ENCODE assay signal across 8 mouse cellular contexts in the genomic region with DNA sequence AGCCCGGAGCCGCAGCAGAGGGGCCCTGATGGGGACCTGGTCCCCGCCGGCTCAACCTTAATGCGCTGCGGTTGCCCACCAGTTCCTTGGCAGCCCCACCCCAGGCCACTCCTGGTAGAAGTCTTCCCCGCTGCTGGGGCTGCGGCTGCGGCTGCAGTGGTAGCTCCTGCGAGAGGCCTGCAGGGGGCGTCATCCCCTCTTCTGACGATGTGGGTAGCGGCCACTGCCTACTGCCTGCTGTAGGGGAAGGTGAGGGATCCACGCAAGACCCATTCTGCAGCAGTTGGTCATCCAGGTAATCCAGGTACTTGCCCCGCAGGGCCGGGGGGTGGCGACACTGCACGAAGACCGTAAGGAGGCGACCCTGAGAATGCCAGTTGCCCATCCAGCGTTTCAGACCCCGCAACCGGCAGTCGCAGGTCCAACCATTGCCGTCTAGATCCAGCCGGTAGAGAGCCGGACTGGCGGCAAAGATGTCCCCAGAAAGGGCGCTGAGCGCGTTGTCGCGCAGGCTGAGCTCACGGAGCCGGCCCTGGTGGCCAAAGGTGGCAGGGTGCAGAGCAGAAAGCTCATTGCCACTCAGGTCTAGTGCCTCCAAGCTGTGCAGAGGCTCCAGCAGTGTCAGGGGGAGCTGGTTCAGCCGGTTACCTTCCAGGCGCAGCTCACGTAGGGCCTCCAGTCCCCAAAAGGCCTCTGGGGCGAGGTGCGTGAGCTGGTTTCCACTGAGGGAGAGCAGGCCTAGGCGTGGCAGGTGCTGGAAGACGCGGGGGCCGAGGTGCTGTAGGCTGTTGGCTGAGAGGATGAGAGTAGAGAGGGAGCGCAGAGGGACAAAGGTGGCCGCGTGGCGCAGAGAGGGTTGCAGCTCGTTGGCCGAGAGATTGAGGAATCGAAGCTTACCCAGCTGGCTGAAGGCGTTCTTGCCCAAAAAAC. TPM values are rescaled to one million over a fixed set of nuclear protein-coding genes. Genes with fewer than 3 reads are reported as not detected.
A peak's percentile ranks its signal among the peaks of the same experiment; 100 is the strongest.
DNase-seq lines count a peak whose midpoint lies in the region; ATAC-seq and TF ChIP-seq lines count a peak whose summit lies in the region.

No protein-coding gene starts in this region.

- TF ChIP-seq POLR2A in cerebellum, adult 2 months (IDR thresholded peaks at IDR 0.05; ENCODE audit: borderline replicate concordance, insufficient read depth, low read length) = no peak
- no peak for TF ChIP-seq POLR2A in liver, adult 2 months (IDR thresholded peaks at IDR 0.05; ENCODE audit: extremely low read depth, insufficient read depth, low read length)

- DNase-seq in adrenal gland, postnatal 25 days = peak; percentile 43
- DNase-seq in adrenal gland, adult 2 months = no peak
- DNase-seq in cerebellum, adult 2 months = peak in 1 of 2 experiments; percentile 36
- peak; percentile 55 for DNase-seq in forebrain, postnatal 0 days
- DNase-seq in liver, adult 2 months (ENCODE audit: extremely low read depth, low read depth, low spot score) = no peak
- peak; percentile 55 to 58 for DNase-seq in urinary bladder, postnatal 36 days (ENCODE audit: low spot score in 2 of 2)

- no peaks in the 10 kb centered on the region for H3K79me2 ChIP-seq in liver, adult 2 months (ENCODE audit: control insufficient read depth, insufficient read depth, low read length)

- peak; percentile 61 for ATAC-seq in forebrain, postnatal 0 days
- peak; percentile 24 for ATAC-seq in hindbrain, embryonic 16.5 days
- peak; percentile 42 for ATAC-seq in midbrain, embryonic 16.5 days

- H3K4me3 ChIP-seq in cerebellum, adult 2 months (replicated peaks; ENCODE audit: insufficient read depth, low read depth, low read length) = peak overlapping the region; percentile 48
- peak overlapping the region; percentile 49 for H3K4me3 ChIP-seq in forebrain, postnatal 0 days (ENCODE audit: low read depth, low read length)
- peak overlapping the region; percentile 59 for H3K4me3 ChIP-seq in hindbrain, embryonic 16.5 days (ENCODE audit: low read length)
- H3K4me3 ChIP-seq in liver, adult 2 months (ENCODE audit: insufficient read depth, low read depth, low read length) = peak overlapping the region; percentile 46; the same call in 1 of the 2 replicates
- H3K4me3 ChIP-seq in midbrain, embryonic 16.5 days (ENCODE audit: low read depth, low read length) = peak overlapping the region; percentile 45

- peak overlapping the region; percentile 88 for H3K4me2 ChIP-seq in forebrain, postnatal 0 days (ENCODE audit: low read depth)
- H3K4me2 ChIP-seq in hindbrain, embryonic 16.5 days (ENCODE audit: low read length) = peak overlapping the region; percentile 92
- H3K4me2 ChIP-seq in midbrain, embryonic 16.5 days (ENCODE audit: low read length) = peak overlapping the region; percentile 83

- peaks cover 6% of the 10 kb centered on the region for H3K4me1 ChIP-seq in cerebellum, adult 2 months (ENCODE audit: control insufficient read depth, insufficient read depth, low read length)
- H3K4me1 ChIP-seq in forebrain, postnatal 0 days (ENCODE audit: insufficient read depth) = peaks cover 19% of the 10 kb centered on the region
- peaks cover 24% of the 10 kb centered on the region for H3K4me1 ChIP-seq in hindbrain, embryonic 16.5 days (ENCODE audit: control insufficient read depth, insufficient read depth, low read depth, low read length)
- peaks cover 4% of the 10 kb centered on the region; the same call in 1 of the 2 replicates for H3K4me1 ChIP-seq in liver, adult 2 months (ENCODE audit: control insufficient read depth, insufficient read depth, low read length)
- H3K4me1 ChIP-seq in midbrain, embryonic 16.5 days (ENCODE audit: control insufficient read depth, insufficient read depth, low read length) = peaks cover 28% of the 10 kb centered on the region

- peak overlapping the region; percentile 43 for H3K9ac ChIP-seq in forebrain, postnatal 0 days
- H3K9ac ChIP-seq in hindbrain, embryonic 16.5 days (ENCODE audit: low read depth, low read length) = peak overlapping the region; percentile 68
- no peak overlapping the region for H3K9ac ChIP-seq in liver, adult 2 months (ENCODE audit: low read depth, low read length)
- peak overlapping the region; percentile 60 for H3K9ac ChIP-seq in midbrain, embryonic 16.5 days (ENCODE audit: low read depth, low read length)

- peak; percentile 32; the same call in 1 of the 2 replicates for TF ChIP-seq CTCF in cerebellum, adult 2 months (IDR thresholded peaks at IDR 0.05; ENCODE audit: borderline replicate concordance, insufficient read depth, low read depth, low read length)
- peak; percentile 53 for TF ChIP-seq CTCF in forebrain, postnatal 0 days (IDR thresholded peaks at IDR 0.05; ENCODE audit: low read depth)
- TF ChIP-seq CTCF in liver, adult 2 months (IDR thresholded peaks at IDR 0.05; ENCODE audit: low read depth, low read length) = 0 out of 2 replicates have a peak, but pooled peaks have one; percentile 14

- H3K27ac ChIP-seq in cerebellum, adult 2 months (ENCODE audit: insufficient read depth, low read length) = no peak overlapping the region; the same call in 1 of the 2 replicates
- H3K27ac ChIP-seq in forebrain, postnatal 0 days (ENCODE audit: low read depth, low read length) = no peak overlapping the region; the same call in 1 of the 2 replicates
- peak overlapping the region; percentile 30; the same call in 1 of the 2 replicates for H3K27ac ChIP-seq in hindbrain, embryonic 16.5 days (ENCODE audit: low read depth, low read length)
- H3K27ac ChIP-seq in liver, adult 2 months (replicated peaks; ENCODE audit: insufficient read depth, low read depth, low read length) = no peak overlapping the region
- 0 out of 2 replicates have a peak overlapping the region, but pooled peaks have one; percentile 71 for H3K27ac ChIP-seq in midbrain, embryonic 16.5 days (ENCODE audit: low read length)

- H3K27me3 ChIP-seq in cerebellum, adult 2 months (ENCODE audit: control insufficient read depth, insufficient read depth, low read length) = no peaks in the 10 kb centered on the region; the same call in 1 of the 2 replicates
- H3K27me3 ChIP-seq in forebrain, postnatal 0 days (ENCODE audit: insufficient read depth, low read length) = peaks cover 16% of the 10 kb centered on the region
- peaks cover 8% of the 10 kb centered on the region; the same call in 1 of the 2 replicates for H3K27me3 ChIP-seq in hindbrain, embryonic 16.5 days (replicated peaks; ENCODE audit: control insufficient read depth, insufficient read depth, low read length)
- H3K27me3 ChIP-seq in liver, adult 2 months (ENCODE audit: control insufficient read depth, insufficient read depth, low read length) = peaks cover 29% of the 10 kb centered on the region
- H3K27me3 ChIP-seq in midbrain, embryonic 16.5 days (ENCODE audit: control insufficient read depth, insufficient read depth, low read depth, low read length) = peaks cover 22% of the 10 kb centered on the region

- no peaks in the 10 kb centered on the region for H3K36me3 ChIP-seq in forebrain, postnatal 0 days (ENCODE audit: insufficient read depth)
- H3K36me3 ChIP-seq in hindbrain, embryonic 16.5 days (ENCODE audit: control insufficient read depth, insufficient read depth, low read length) = no peaks in the 10 kb centered on the region
- no peaks in the 10 kb centered on the region for H3K36me3 ChIP-seq in liver, adult 2 months (ENCODE audit: control insufficient read depth, insufficient read depth, low read length)
- H3K36me3 ChIP-seq in midbrain, embryonic 16.5 days (ENCODE audit: control insufficient read depth, insufficient read depth, low read length) = no peaks in the 10 kb centered on the region

- H3K9me3 ChIP-seq in forebrain, postnatal 0 days (ENCODE audit: low read length) = no peaks in the 10 kb centered on the region
- H3K9me3 ChIP-seq in hindbrain, embryonic 16.5 days (ENCODE audit: control insufficient read depth, low read length) = no peaks in the 10 kb centered on the region
- no peaks in the 10 kb centered on the region for H3K9me3 ChIP-seq in midbrain, embryonic 16.5 days (replicated peaks; ENCODE audit: control insufficient read depth, low read length, poor library complexity, severe bottlenecking)

- WGBS in cerebellum, adult 2 months = 3% methylated on average over 52 of the region's 52 CpGs
- WGBS in forebrain, postnatal 0 days = 4% methylated on average over 52 of the region's 52 CpGs
- WGBS in hindbrain, embryonic 16.5 days = 3% methylated on average over 52 of the region's 52 CpGs
- WGBS in liver, adult 2 months = 10% methylated on average over 52 of the region's 52 CpGs
- 5% methylated on average over 52 of the region's 52 CpGs for WGBS in midbrain, embryonic 16.5 days

RNA-seq across cellular contexts. Expression of a gene that starts 1.6 kb away (rescaled TPM):
- total RNA-seq in adrenal gland, postnatal 25 days (2021) = 6.3 and 8.1 TPM in 2 replicates
- 1 to 10 TPM; 5.9 to 8.8 TPM for total RNA-seq in adrenal gland, adult 2 months (2021)
- polyA plus RNA-seq in adrenal gland, adult 2 months (2012; rRNA removed) = 13.9 and 17.4 TPM in 2 replicates
- 41.9 and 45.2 TPM in 2 replicates for polyA plus RNA-seq in cerebellum, adult 2 months (2012; rRNA removed)
- 17.8 and 27.8 TPM in 2 replicates for total RNA-seq in forebrain, postnatal 0 days (2014; rRNA removed)
- 8.5 and 18.2 TPM in 2 replicates for polyA plus RNA-seq in forebrain, postnatal 0 days (2015; fragmentation: Nextera tagmentation; extraction: Ambion mirVana)
- polyA plus RNA-seq in hindbrain, embryonic 16.5 days (2015; fragmentation: Nextera tagmentation; extraction: Ambion mirVana) = 21.4 and 21.7 TPM in 2 replicates
- total RNA-seq in liver, adult 2 months (2014; rRNA removed) = 0.18 and 0.27 TPM in 2 replicates
- polyA plus RNA-seq in liver, adult 2 months (2012; rRNA removed) = 0.17 and 0.29 TPM in 2 replicates
- polyA plus RNA-seq in midbrain, embryonic 16.5 days (2015; fragmentation: Nextera tagmentation; extraction: Ambion mirVana) = 13.0 and 16.9 TPM in 2 replicates

Comparison
In these comparisons a context has a peak if more than half of its experiments do, and no peak if none do; other contexts are left out.
1. DNase-seq: peak in adrenal gland, postnatal 25 days (single experiment), forebrain, postnatal 0 days (single experiment) and urinary bladder, postnatal 36 days (2 of 2); none in adrenal gland, adult 2 months (single experiment) and liver, adult 2 months (single experiment).
2. H3K27ac ChIP-seq: peak in hindbrain, embryonic 16.5 days (single experiment) and midbrain, embryonic 16.5 days (single experiment); none in cerebellum, adult 2 months (single experiment), forebrain, postnatal 0 days (single experiment) and liver, adult 2 months (single experiment).
3. Peak in every context shown above with its lines, with median percentiles within 50 percentile points of each other: H3K4me3 ChIP-seq, CTCF ChIP-seq, ATAC-seq and H3K4me2 ChIP-seq.